Mouse (Mus musculus) neural tube, embryonic 13.5 days (tissue): ENCODE measurements around the gene Xrcc3. TPM values are rescaled to one million over a fixed set of nuclear protein-coding genes. Genes with fewer than 3 reads are reported as not detected.

ENCODE experiments used
- ATAC-seq: fragments of 200-750 bp; cut with Nextera tagmentation; 2 replicates; pipeline ENCODE4 v1.8.0; 2017; ENCODE audit warnings: low read depth, mild to moderate bottlenecking, moderate TSS enrichment, moderate library complexity
- H3K27ac ChIP-seq: fragments of 300-500 bp; sonication (generic); replicated peaks from 2 replicates; pipeline ENCODE4 v1.5.1; 2015; ENCODE audit warnings: moderate library complexity, mild to moderate bottlenecking, inconsistent platforms
- H3K27me3 ChIP-seq: fragments of 300-500 bp; sonication (generic); 2 replicates; pipeline ENCODE4 v1.6.1; 2015; ENCODE audit warnings: mild to moderate bottlenecking, inconsistent platforms
- H3K36me3 ChIP-seq: fragments of 300-500 bp; sonication (generic); 2 replicates; pipeline ENCODE4 v1.6.1; 2015; ENCODE audit warnings: mild to moderate bottlenecking, inconsistent platforms
- H3K4me1 ChIP-seq: fragments of 300-500 bp; sonication (generic); replicated peaks from 2 replicates; pipeline ENCODE4 v1.6.1; 2015; ENCODE audit warnings: inconsistent platforms
- H3K4me2 ChIP-seq: fragments of 300-500 bp; sonication (generic); 2 replicates; pipeline ENCODE4 v1.6.1; 2015; ENCODE audit warnings: inconsistent platforms, mild to moderate bottlenecking, moderate library complexity
- H3K4me3 ChIP-seq: fragments of 300-500 bp; sonication (generic); 2 replicates; pipeline ENCODE4 v1.5.1; 2015; ENCODE audit warnings: mild to moderate bottlenecking, inconsistent platforms
- H3K9ac ChIP-seq: fragments of 300-500 bp; sonication (generic); 2 replicates; pipeline ENCODE4 v1.6.1; 2015; ENCODE audit warnings: moderate library complexity, mild to moderate bottlenecking, inconsistent platforms
- H3K9me3 ChIP-seq: fragments of 300-500 bp; sonication (generic); 2 replicates; pipeline ENCODE4 v1.6.1; 2016; ENCODE audit warnings: inconsistent platforms
- WGBS: fragments of 180-500 bp; shearing (Covaris S2); methylation state at CpG from one replicate; pipeline ENCODE4 v1.1.7; 2015; 5-methylcytosine and 5-hydroxymethylcytosine counted together
- polyA plus RNA-seq: library from polyadenylated mRNA; unstranded; fragments of >200 nt; fragmentation: Nextera tagmentation; extraction: Ambion mirVana; gene quantifications from 2 replicates; pipeline ENCODE4 v1.2.1, GENCODE M21; 2015

Gene Xrcc3
- polyA plus RNA-seq, 1 experiment from 2014 or later, result 2.6 TPM

GRCm38 (mm10) chr12:111756082-111756697, 57.5 kb downstream of the Xrcc3 start:
- no peaks in the 10 kb centered on the region for H3K27me3 ChIP-seq
- H3K4me1 ChIP-seq, result peaks cover 30% of the 10 kb centered on the region
- no peaks in the 10 kb centered on the region for H3K36me3 ChIP-seq
- no peaks in the 10 kb centered on the region for H3K9me3 ChIP-seq
- no peak overlapping the region for H3K9ac ChIP-seq
- no peak overlapping the region for H3K27ac ChIP-seq
- H3K4me2 ChIP-seq, result no peak overlapping the region
- WGBS, result 62% methylated on average over 4 of the region's 4 CpGs
- ATAC-seq, result no peak
- no peak overlapping the region for H3K4me3 ChIP-seq

GRCm38 (mm10) chr12:111755231-111755630, 58.4 kb downstream of the Xrcc3 start:
- Histone ChIP-seq H3K36me3 (no peaks in the 10 kb centered on the region), H3K9ac (no peak overlapping the region), H3K27ac (no peak overlapping the region), H3K27me3 (no peaks in the 10 kb centered on the region), H3K4me2 (no peak overlapping the region), H3K4me3 (no peak overlapping the region), H3K9me3 (no peaks in the 10 kb centered on the region), H3K4me1 (peaks cover 20% of the 10 kb centered on the region)
- 70% methylated on average over 2 of the region's 2 CpGs for WGBS
- no peak for ATAC-seq

GRCm38 (mm10) chr12:111754710-111755109, 59.0 kb downstream of the Xrcc3 start:
- Histone ChIP-seq H3K4me3 (no peak overlapping the region), H3K4me1 (peaks cover 15% of the 10 kb centered on the region), H3K27ac (no peak overlapping the region), H3K27me3 (no peaks in the 10 kb centered on the region), H3K9me3 (no peaks in the 10 kb centered on the region), H3K36me3 (no peaks in the 10 kb centered on the region), H3K4me2 (no peak overlapping the region), H3K9ac (no peak overlapping the region)
- ATAC-seq, result no peak

- Histone ChIP-seq H3K9ac (no peak overlapping the region), H3K27ac (no peak overlapping the region), H3K4me3 (no peak overlapping the region), H3K36me3 (no peaks in the 10 kb centered on the region), H3K9me3 (no peaks in the 10 kb centered on the region), H3K4me2 (no peak overlapping the region), H3K27me3 (no peaks in the 10 kb centered on the region), H3K4me1 (peaks cover 12% of the 10 kb centered on the region)
- ATAC-seq, result no peak
- WGBS, result 72% methylated on average over 9 of the region's 9 CpGs
These were observed 60.3 kb downstream of the Xrcc3 start for GRCm38 (mm10) chr12:111753347-111753746.

Other genes starting within 250 kb of the Xrcc3 start
- gene Mark3, start 239.3 kb downstream of the Xrcc3 start, polyA plus RNA-seq, result 53.1 and 61.5 TPM in 2 replicates
- gene Ckb, start 141.5 kb downstream of the Xrcc3 start, polyA plus RNA-seq, result 1,774 and 1,823 TPM in 2 replicates
- 7.2 and 8.5 TPM in 2 replicates for gene Trmt61a, start 135.8 kb downstream of the Xrcc3 start, polyA plus RNA-seq
- 57.6 and 66.2 TPM in 2 replicates for gene Bag5, start 100.6 kb downstream of the Xrcc3 start, polyA plus RNA-seq
- gene Apopt1, start 100.6 kb downstream of the Xrcc3 start, polyA plus RNA-seq, result 52.0 and 59.1 TPM in 2 replicates
- gene Klc1, start 55.0 kb downstream of the Xrcc3 start, polyA plus RNA-seq, result 593 and 603 TPM in 2 replicates
- gene Zfyve21, start 297 bp upstream of the Xrcc3 start, polyA plus RNA-seq, result 41.4 and 50.1 TPM in 2 replicates
- gene Ppp1r13b, start 94.2 kb upstream of the Xrcc3 start, polyA plus RNA-seq, result 24.1 and 26.9 TPM in 2 replicates
- gene Atp5mpl, start 153.1 kb upstream of the Xrcc3 start, polyA plus RNA-seq, result 737 and 818 TPM in 2 replicates
- 0.74 and 1.4 TPM in 2 replicates for gene Tdrd9, start 157.7 kb upstream of the Xrcc3 start, polyA plus RNA-seq
- not detected in 2 replicates for gene Rd3l, start 167.4 kb upstream of the Xrcc3 start, polyA plus RNA-seq